Mouse (Mus musculus): Measurements from ENCODE around the gene Dop1b.

- TF ChIP-seq CTCF (IDR thresholded peaks at IDR 0.05; ENCODE audit: borderline replicate concordance, extremely low read depth, insufficient read depth, insufficient read length) (no peak), POLR2A (IDR thresholded peaks at IDR 0.05; ENCODE audit: borderline replicate concordance, extremely low read depth, insufficient read depth, insufficient read length, poor library complexity, severe bottlenecking) (no peak)
Observed at GRCm38 (mm10) chr16:93816861-93817260, 105.2 kb downstream of the Dop1b start.
